Mouse (Mus musculus) frontal cortex, adult 2 months (tissue): ENCODE data around the gene E2f8. TPM values are rescaled to one million over a fixed set of nuclear protein-coding genes. Genes with fewer than 3 reads are reported as not detected.

ENCODE experiments used
- DNase-seq, 2 experiments: peaks; one replicate each; pipeline ENCODE4 v3.0.0; 2022; ENCODE audit warnings: low spot score in 1 of 2; ENCODE audit errors: extremely low spot score in 1 of 2
- polyA plus RNA-seq: library from polyadenylated mRNA; depleted of rRNA; stranded (reverse); fragments of >200 nt; gene quantifications from 2 replicates; pipeline ENCODE4 v1.2.3, GENCODE M21; 2012

Gene E2f8
- polyA plus RNA-seq, 1 experiment, result 0.52 TPM

GRCm38 (mm10) chr7:48893093-48893492 is 11.7 kb upstream of the E2f8 start:
- DNase-seq, result no peak

GRCm38 (mm10) chr7:48891029-48891428 is 9.6 kb upstream of the E2f8 start:
- no peak for DNase-seq

- DNase-seq, result no peak
Observed at GRCm38 (mm10) chr7:48888751-48889150, 7.4 kb upstream of the E2f8 start.

GRCm38 (mm10) chr7:48887973-48888372 is 6.6 kb upstream of the E2f8 start:
- DNase-seq, result no peak

GRCm38 (mm10) chr7:48884266-48884611 is 2.8 kb upstream of the E2f8 start:
- DNase-seq, result no peak

GRCm38 (mm10) chr7:48883525-48884265 is 2.3 kb upstream of the E2f8 start:
- DNase-seq, result no peak

GRCm38 (mm10) chr7:48881971-48882609 is 694 bp upstream of the E2f8 start:
- no peak for DNase-seq

GRCm38 (mm10) chr7:48880591-48881481 is 560 bp downstream of the E2f8 start:
- peak; percentile 93 to 95 for DNase-seq

- DNase-seq, result no peak
Observed at GRCm38 (mm10) chr7:48879574-48879973, 1.8 kb downstream of the E2f8 start.

GRCm38 (mm10) chr7:48877786-48878390 is 3.5 kb downstream of the E2f8 start:
- DNase-seq, result no peak

- DNase-seq, result peak; percentile 27 to 83
Observed at GRCm38 (mm10) chr7:48876526-48876925, 4.9 kb downstream of the E2f8 start.

- no peak for DNase-seq
Observed at GRCm38 (mm10) chr7:48875096-48875495, 6.3 kb downstream of the E2f8 start.

GRCm38 (mm10) chr7:48871292-48871691 is 10.1 kb downstream of the E2f8 start:
- DNase-seq, result no peak

GRCm38 (mm10) chr7:48870579-48871180 is 10.7 kb downstream of the E2f8 start:
- DNase-seq, result no peak

GRCm38 (mm10) chr7:48870144-48870543 is 11.3 kb downstream of the E2f8 start:
- no peak for DNase-seq

GRCm38 (mm10) chr7:48867576-48867975 is 13.8 kb downstream of the E2f8 start:
- DNase-seq, result no peak

- no peak for DNase-seq
Observed at GRCm38 (mm10) chr7:48864671-48865458, 16.5 kb downstream of the E2f8 start.

GRCm38 (mm10) chr7:48864199-48864598 is 17.2 kb downstream of the E2f8 start:
- no peak for DNase-seq

GRCm38 (mm10) chr7:48861796-48862195 is 19.6 kb downstream of the E2f8 start:
- no peak for DNase-seq

- no peak for DNase-seq
Observed at GRCm38 (mm10) chr7:48860948-48861347, 20.4 kb downstream of the E2f8 start.
